Mouse (Mus musculus): ENCODE measurements around the gene Gpha2. TPM values are rescaled to one million over a fixed set of nuclear protein-coding genes. Genes with fewer than 3 reads are reported as not detected.

The Gpha2 gene
- total and polyA plus RNA-seq, 2 experiments from 2014 or later: not detected

DNA sequence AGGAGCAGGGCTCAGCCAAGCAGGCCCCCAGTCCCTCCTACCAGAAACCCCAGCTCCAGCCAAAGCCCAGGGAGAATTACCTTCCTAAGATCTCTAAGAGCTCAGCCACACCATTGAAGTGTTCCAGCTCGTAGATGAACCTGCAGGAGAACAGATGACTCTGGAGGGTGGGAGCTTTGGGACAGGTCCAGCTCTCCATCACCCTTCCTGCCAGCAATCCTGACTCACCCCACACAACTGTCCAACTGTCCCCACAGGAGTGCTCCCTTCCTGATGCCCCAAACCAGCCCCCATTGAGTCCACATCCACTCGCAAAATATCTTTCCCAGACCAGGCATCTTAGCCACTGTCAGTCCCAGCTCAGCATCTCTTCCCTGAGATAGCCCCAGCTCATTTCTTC is 4.9 kb downstream of the Gpha2 start:
- Histone ChIP-seq H3K9me3 (ENCODE audit: low read length) (no peaks in the 10 kb centered on the region), H3K27me3 (ENCODE audit: insufficient read depth, low read length) (no peaks in the 10 kb centered on the region), H3K9ac (replicated peaks; ENCODE audit: low read length, poor library complexity, severe bottlenecking) (no peak overlapping the region), H3K27ac (ENCODE audit: low read depth, low read length) (no peak overlapping the region), H3K4me2 (ENCODE audit: low read depth, low read length, poor library complexity, severe bottlenecking) (no peak overlapping the region), H3K4me1 (ENCODE audit: insufficient read depth, low read length) (peaks cover 11% of the 10 kb centered on the region), H3K4me3 (ENCODE audit: low read depth, low read length) (no peak overlapping the region), H3K36me3 (ENCODE audit: insufficient read depth, low read length) (peaks cover 72% of the 10 kb centered on the region)
- ATAC-seq (ENCODE audit: low FRiP score) (no peak), DNase-seq (ENCODE audit: low spot score) (no peak)
- no peak for TF ChIP-seq CTCF (IDR thresholded peaks at IDR 0.05)
- WGBS: 88% methylated on average over 2 of the region's 2 CpGs

DNA sequence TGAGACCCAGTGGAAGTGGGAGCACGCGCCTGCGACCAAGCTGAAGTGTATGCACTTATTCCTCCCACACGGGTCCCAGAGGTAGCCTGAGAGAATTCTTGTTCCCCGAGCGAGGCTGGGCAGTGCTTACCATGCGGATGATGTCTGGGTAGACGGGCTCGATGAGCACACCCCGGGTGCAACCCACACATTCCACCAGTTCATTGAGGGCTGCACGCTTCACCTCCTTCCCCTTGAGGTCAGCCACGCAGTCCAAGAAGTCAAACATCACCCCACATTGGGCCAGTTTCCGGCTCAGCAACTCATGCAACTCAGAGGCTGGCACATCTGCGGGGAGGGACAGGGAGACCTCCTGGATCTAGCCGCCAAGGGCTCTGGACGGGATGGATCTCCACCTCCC is 7.5 kb downstream of the Gpha2 start:
- TF ChIP-seq CTCF (IDR thresholded peaks at IDR 0.05): no peak
- H3K27ac ChIP-seq (ENCODE audit: low read depth, low read length): no peak overlapping the region
- no peaks in the 10 kb centered on the region for H3K27me3 ChIP-seq (ENCODE audit: insufficient read depth, low read length)
- H3K9ac ChIP-seq (replicated peaks; ENCODE audit: low read length, poor library complexity, severe bottlenecking): no peak overlapping the region
- peaks cover 49% of the 10 kb centered on the region for H3K36me3 ChIP-seq (ENCODE audit: insufficient read depth, low read length)
- DNase-seq (ENCODE audit: low spot score): no peak
- WGBS: 84% methylated on average over 16 of the region's 16 CpGs
- no peak overlapping the region for H3K4me2 ChIP-seq (ENCODE audit: low read depth, low read length, poor library complexity, severe bottlenecking)
- peaks cover 11% of the 10 kb centered on the region for H3K4me1 ChIP-seq (ENCODE audit: insufficient read depth, low read length)
- H3K9me3 ChIP-seq (ENCODE audit: low read length): no peaks in the 10 kb centered on the region
- no peak for ATAC-seq (ENCODE audit: low FRiP score)
- H3K4me3 ChIP-seq (ENCODE audit: low read depth, low read length): no peak overlapping the region

- WGBS: 61% methylated on average over 11 of the region's 11 CpGs
- ATAC-seq (ENCODE audit: low FRiP score): no peak
- no peaks in the 10 kb centered on the region for H3K27me3 ChIP-seq (ENCODE audit: insufficient read depth, low read length)
- H3K4me3 ChIP-seq (ENCODE audit: low read depth, low read length): peak overlapping the region; percentile 92
- peaks cover 11% of the 10 kb centered on the region for H3K4me1 ChIP-seq (ENCODE audit: insufficient read depth, low read length)
- H3K36me3 ChIP-seq (ENCODE audit: insufficient read depth, low read length): peaks cover 40% of the 10 kb centered on the region
- H3K9ac ChIP-seq (replicated peaks; ENCODE audit: low read length, poor library complexity, severe bottlenecking): peak overlapping the region; percentile 94
- TF ChIP-seq CTCF (IDR thresholded peaks at IDR 0.05): no peak
- no peaks in the 10 kb centered on the region for H3K9me3 ChIP-seq (ENCODE audit: low read length)
- H3K4me2 ChIP-seq (ENCODE audit: low read depth, low read length, poor library complexity, severe bottlenecking): peak overlapping the region; percentile 89
- no peak overlapping the region for H3K27ac ChIP-seq (ENCODE audit: low read depth, low read length)
- DNase-seq (ENCODE audit: low spot score): no peak
Observed at GRCm38 (mm10) chr19:6234337-6235083, 8.3 kb downstream of the Gpha2 start.

GRCm38 (mm10) chr19:6235084-6236052 is 9.2 kb downstream of the Gpha2 start, which contains the start of gene Ppp2r5b:
Ppp2r5b (minus strand) TSS chr19:6235872.
- Histone ChIP-seq H3K9ac (replicated peaks; ENCODE audit: low read length, poor library complexity, severe bottlenecking) (peak within 1 kb of the TSS; percentile 94), H3K4me1 (ENCODE audit: insufficient read depth, low read length) (peaks cover 11% of the 10 kb centered on the region), H3K9me3 (ENCODE audit: low read length) (no peaks in the 10 kb centered on the region), H3K27ac (ENCODE audit: low read depth, low read length) (peak within 1 kb of the TSS; percentile 89), H3K4me2 (ENCODE audit: low read depth, low read length, poor library complexity, severe bottlenecking) (peak within 1 kb of the TSS; percentile 89), H3K4me3 (ENCODE audit: low read depth, low read length) (peak within 1 kb of the TSS; percentile 92), H3K36me3 (ENCODE audit: insufficient read depth, low read length) (peaks cover 31% of the 10 kb centered on the region), H3K27me3 (ENCODE audit: insufficient read depth, low read length) (no peaks in the 10 kb centered on the region)
- DNase-seq (ENCODE audit: low spot score): peak; percentile 95
- peak; percentile 65 for TF ChIP-seq CTCF (IDR thresholded peaks at IDR 0.05)
- 2% methylated on average over 48 of the region's 48 CpGs for WGBS
- peak; percentile 93 for ATAC-seq (ENCODE audit: low FRiP score)

DNA sequence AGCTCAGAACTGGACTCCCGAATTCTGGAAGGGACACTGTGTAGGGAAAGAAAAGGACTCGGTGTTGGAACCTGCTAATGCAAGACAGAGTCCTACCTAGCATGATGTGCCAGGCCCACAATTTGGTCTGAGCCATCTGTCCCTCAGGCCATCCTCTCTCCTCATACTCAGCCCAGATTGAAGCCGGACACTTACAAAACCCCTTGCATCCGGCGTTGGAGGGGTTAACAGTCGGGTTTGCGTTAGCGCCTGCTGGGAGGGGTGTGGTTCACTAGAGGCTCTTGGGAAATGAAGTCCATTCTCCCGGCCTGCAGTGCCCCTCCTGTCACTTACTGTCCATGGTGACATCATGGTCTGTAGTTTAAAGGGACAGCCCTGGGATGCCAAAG is 9.9 kb downstream of the Gpha2 start:
- Histone ChIP-seq H3K4me1 (ENCODE audit: insufficient read depth, low read length) (peaks cover 11% of the 10 kb centered on the region), H3K27me3 (ENCODE audit: insufficient read depth, low read length) (no peaks in the 10 kb centered on the region), H3K9me3 (ENCODE audit: low read length) (no peaks in the 10 kb centered on the region), H3K4me2 (ENCODE audit: low read depth, low read length, poor library complexity, severe bottlenecking) (peak overlapping the region; percentile 89), H3K36me3 (ENCODE audit: insufficient read depth, low read length) (peaks cover 25% of the 10 kb centered on the region), H3K4me3 (ENCODE audit: low read depth, low read length) (peak overlapping the region; percentile 92), H3K27ac (ENCODE audit: low read depth, low read length) (peak overlapping the region; percentile 89), H3K9ac (replicated peaks; ENCODE audit: low read length, poor library complexity, severe bottlenecking) (peak overlapping the region; percentile 94)
- DNase-seq (ENCODE audit: low spot score) (peak; percentile 97), ATAC-seq (ENCODE audit: low FRiP score) (peak; percentile 91)
- 0% methylated on average over 9 of the region's 9 CpGs for WGBS
- TF ChIP-seq CTCF (IDR thresholded peaks at IDR 0.05): no peak

Data from midbrain, postnatal 0 days (tissue).